Mouse (Mus musculus) forebrain, embryonic 11.5 days (tissue): Measurements from ENCODE around the gene Ccdc71. TPM values are rescaled to one million over a fixed set of nuclear protein-coding genes. Genes with fewer than 3 reads are reported as not detected.
A peak's percentile ranks its signal among the peaks of the same experiment; 100 is the strongest.

ENCODE experiments used
- ATAC-seq: fragments of 200-750 bp; cut with Nextera tagmentation; replicated peaks from 2 replicates; pipeline ENCODE4 v1.8.0; 2017; ENCODE audit warnings: moderate TSS enrichment; ENCODE audit not compliant: low FRiP score
- DNase-seq: peaks from one replicate; pipeline ENCODE4 v3.0.0-alpha.2; 2017; ENCODE audit warnings: low spot score
- H3K27ac ChIP-seq: fragments of 300-500 bp; sonication (generic); 2 replicates; pipeline ENCODE4 v1.5.1; 2014; ENCODE audit warnings: low read depth, low read length
- H3K27me3 ChIP-seq: fragments of 300-500 bp; sonication (generic); 2 replicates; pipeline ENCODE4 v1.6.1; 2014; ENCODE audit warnings: mild to moderate bottlenecking, low read length, mixed read lengths; ENCODE audit not compliant: control insufficient read depth, insufficient read depth
- H3K36me3 ChIP-seq: fragments of 300-500 bp; sonication (generic); 2 replicates; pipeline ENCODE4 v1.6.1; 2014; ENCODE audit warnings: mild to moderate bottlenecking, low read length, moderate library complexity, mixed read lengths; ENCODE audit not compliant: control insufficient read depth, insufficient read depth
- H3K4me1 ChIP-seq: fragments of 300-500 bp; sonication (generic); replicated peaks from 2 replicates; pipeline ENCODE4 v1.6.1; 2014; ENCODE audit warnings: low read length, mixed read lengths; ENCODE audit not compliant: control insufficient read depth, insufficient read depth
- H3K4me2 ChIP-seq: fragments of 300-500 bp; sonication (generic); 2 replicates; pipeline ENCODE4 v1.6.1; 2014; ENCODE audit warnings: low read depth, mild to moderate bottlenecking, low read length, moderate library complexity, mixed read lengths; ENCODE audit not compliant: severe bottlenecking
- H3K4me3 ChIP-seq: fragments of 300-500 bp; sonication (generic); 2 replicates; pipeline ENCODE4 v1.5.1; 2014; ENCODE audit warnings: low read depth, low read length
- H3K9ac ChIP-seq: fragments of 300-500 bp; sonication (generic); 2 replicates; pipeline ENCODE4 v1.6.1; 2014; ENCODE audit warnings: low read length
- H3K9me3 ChIP-seq: fragments of 300-500 bp; sonication (generic); 2 replicates; pipeline ENCODE4 v1.6.1; 2016; ENCODE audit warnings: low read length, mixed read lengths; ENCODE audit not compliant: control insufficient read depth
- WGBS: fragments of 180-500 bp; shearing (Covaris S2); extraction: QIAGEN DNeasy Blood & Tissue Kit; methylation state at CpG from one replicate; pipeline ENCODE4 v1.1.7; 2014; 5-methylcytosine and 5-hydroxymethylcytosine counted together
- polyA plus RNA-seq: library from polyadenylated mRNA; unstranded; fragments of >200 nt; fragmentation: Nextera tagmentation; extraction: Ambion mirVana; gene quantifications from 2 replicates; pipeline ENCODE4 v1.2.1, GENCODE M21; 2014

Ccdc71 gene
- polyA plus RNA-seq, 1 experiment from 2014 or later: 42.5 TPM

- WGBS: 95% methylated on average over 15 of the region's 15 CpGs
Measured at GRCm38 (mm10) chr9:108499943-108500342, 39.6 kb downstream of the Ccdc71 start.

GRCm38 (mm10) chr9:108506901-108507300, 46.6 kb downstream of the Ccdc71 start:
- H3K27ac ChIP-seq: no peak overlapping the region
- peak overlapping the region; percentile 87; the same call in 1 of the 2 replicates for H3K4me2 ChIP-seq
- 87% methylated on average over 7 of the region's 7 CpGs for WGBS
- no peak overlapping the region for H3K4me3 ChIP-seq
- H3K9me3 ChIP-seq: no peaks in the 10 kb centered on the region
- no peak overlapping the region for H3K9ac ChIP-seq
- H3K4me1 ChIP-seq: peaks cover 5% of the 10 kb centered on the region; the same call in 1 of the 2 replicates
- peaks cover 3% of the 10 kb centered on the region; the same call in 1 of the 2 replicates for H3K36me3 ChIP-seq
- DNase-seq: no peak
- H3K27me3 ChIP-seq: no peaks in the 10 kb centered on the region
- ATAC-seq: no peak

More at GRCm38 (mm10) chr9:108499943-108500342, 39.6 kb downstream of the Ccdc71 start:
- Histone ChIP-seq H3K9me3 (no peaks in the 10 kb centered on the region), H3K27ac (no peak overlapping the region), H3K4me3 (no peak overlapping the region), H3K4me1 (no peaks in the 10 kb centered on the region), H3K36me3 (peaks cover 38% of the 10 kb centered on the region), H3K4me2 (no peak overlapping the region), H3K9ac (no peak overlapping the region), H3K27me3 (no peaks in the 10 kb centered on the region)
- DNase-seq: peak; percentile 35
- ATAC-seq: no peak

- H3K9ac ChIP-seq: peak within 1 kb of the TSS; percentile 80
- no peaks in the 10 kb centered on the region for H3K9me3 ChIP-seq
- under 1% methylated on average over 37 of the region's 37 CpGs for WGBS
- peaks cover 5% of the 10 kb centered on the region; the same call in 1 of the 2 replicates for H3K4me1 ChIP-seq
- peak within 1 kb of the TSS; percentile 57; the same call in 1 of the 2 replicates for H3K27ac ChIP-seq
- peak; percentile 97 for ATAC-seq
- peak; percentile 96 for DNase-seq
- H3K36me3 ChIP-seq: peaks cover 6% of the 10 kb centered on the region; the same call in 1 of the 2 replicates
- peak within 1 kb of the TSS; percentile 87 for H3K4me2 ChIP-seq
- H3K27me3 ChIP-seq: no peaks in the 10 kb centered on the region
- H3K4me3 ChIP-seq: peak within 1 kb of the TSS; percentile 69
Measured at GRCm38 (mm10) chr9:108507619-108508434, 47.5 kb downstream of the Ccdc71 start, which contains the start of gene Qars. Gene Qars, plus strand, starts transcription at chr9:108507706.

GRCm38 (mm10) chr9:108508776-108509175, 48.4 kb downstream of the Ccdc71 start:
- Histone ChIP-seq H3K4me1 (peaks cover 5% of the 10 kb centered on the region; the same call in 1 of the 2 replicates), H3K27me3 (no peaks in the 10 kb centered on the region), H3K27ac (no peak overlapping the region), H3K4me3 (peak overlapping the region; percentile 69), H3K4me2 (peak overlapping the region; percentile 87), H3K36me3 (peaks cover 11% of the 10 kb centered on the region), H3K9me3 (no peaks in the 10 kb centered on the region), H3K9ac (peak overlapping the region; percentile 80; the same call in 1 of the 2 replicates)
- WGBS: 87% methylated on average over 7 of the region's 7 CpGs
- no peak for DNase-seq
- no peak for ATAC-seq

Other genes starting within 250 kb of the Ccdc71 start
- gene Dag1, start 196.6 kb upstream of the Ccdc71 start, polyA plus RNA-seq: 77.1 and 82.0 TPM in 2 replicates
- gene Nicn1, start 170.1 kb upstream of the Ccdc71 start, polyA plus RNA-seq: 46.8 and 61.8 TPM in 2 replicates
- gene Amt, start 163.7 kb upstream of the Ccdc71 start, polyA plus RNA-seq: 25.1 and 25.9 TPM in 2 replicates
- 298 and 303 TPM in 2 replicates for gene Rhoa, start 154.4 kb upstream of the Ccdc71 start, polyA plus RNA-seq
- 20.8 and 25.5 TPM in 2 replicates for gene Tcta, start 154.4 kb upstream of the Ccdc71 start, polyA plus RNA-seq
- 740 and 778 TPM in 2 replicates for gene Gpx1, start 121.6 kb upstream of the Ccdc71 start, polyA plus RNA-seq
- 131 and 138 TPM in 2 replicates for gene Usp4, start 112.7 kb upstream of the Ccdc71 start, polyA plus RNA-seq
- 0.80 and 1.3 TPM in 2 replicates for gene 1700102P08Rik, start 67.7 kb upstream of the Ccdc71 start, polyA plus RNA-seq
- 0.69 and 0.89 TPM in 2 replicates for gene Ccdc36, start 32.0 kb upstream of the Ccdc71 start, polyA plus RNA-seq
- gene BC048562, start 24.0 kb upstream of the Ccdc71 start, polyA plus RNA-seq: not detected in 2 replicates
- 49.5 and 53.9 TPM in 2 replicates for gene Klhdc8b, start 1.1 kb downstream of the Ccdc71 start, polyA plus RNA-seq
- gene Lamb2, start 19.2 kb downstream of the Ccdc71 start, polyA plus RNA-seq: 31.8 and 40.9 TPM in 2 replicates
- 84.0 and 90.0 TPM in 2 replicates for gene Usp19, start 30.1 kb downstream of the Ccdc71 start, polyA plus RNA-seq
- 107 and 116 TPM in 2 replicates for gene Qars, start 47.2 kb downstream of the Ccdc71 start, polyA plus RNA-seq
- gene Qrich1, start 56.3 kb downstream of the Ccdc71 start, polyA plus RNA-seq: 174 and 183 TPM in 2 replicates
- 197 and 199 TPM in 2 replicates for gene Impdh2, start 99.8 kb downstream of the Ccdc71 start, polyA plus RNA-seq
- 50.1 and 53.2 TPM in 2 replicates for gene Ndufaf3, start 106.9 kb downstream of the Ccdc71 start, polyA plus RNA-seq
- gene Dalrd3, start 109.4 kb downstream of the Ccdc71 start, polyA plus RNA-seq: 176 and 195 TPM in 2 replicates
- gene Wdr6, start 118.2 kb downstream of the Ccdc71 start, polyA plus RNA-seq: 196 TPM in 2 replicates
- gene P4htm, start 137.1 kb downstream of the Ccdc71 start, polyA plus RNA-seq: 11.9 and 12.6 TPM in 2 replicates
- 61.1 and 62.1 TPM in 2 replicates for gene Arih2, start 188.9 kb downstream of the Ccdc71 start, polyA plus RNA-seq
- gene Slc25a20, start 201.6 kb downstream of the Ccdc71 start, polyA plus RNA-seq: 22.6 and 26.0 TPM in 2 replicates
- 54.1 and 56.8 TPM in 2 replicates for gene Prkar2a, start 228.8 kb downstream of the Ccdc71 start, polyA plus RNA-seq